Mouse (Mus musculus) stomach, embryonic 15.5 days (tissue): ENCODE results near the gene Tex45. TPM values are rescaled to one million over a fixed set of nuclear protein-coding genes. Genes with fewer than 3 reads are reported as not detected.
A peak's percentile ranks its signal among the peaks of the same experiment; 100 is the strongest.

Source experiments
- ATAC-seq: fragments of 200-750 bp; cut with Nextera tagmentation; 2 replicates; pipeline ENCODE4 v1.8.0; 2017; ENCODE audit warnings: low read depth, moderate number of reproducible peaks, moderate TSS enrichment; ENCODE audit not compliant: insufficient read depth, low FRiP score
- H3K27ac ChIP-seq: fragments of 300-500 bp; sonication (generic); 2 replicates; pipeline ENCODE4 v1.5.1; 2015; ENCODE audit warnings: mild to moderate bottlenecking, inconsistent platforms
- H3K27me3 ChIP-seq: fragments of 300-500 bp; sonication (generic); replicated peaks from 2 replicates; pipeline ENCODE4 v1.6.1; 2015; ENCODE audit warnings: inconsistent platforms
- H3K36me3 ChIP-seq: fragments of 300-500 bp; sonication (generic); 2 replicates; pipeline ENCODE4 v1.6.1; 2015; ENCODE audit warnings: inconsistent platforms
- H3K4me1 ChIP-seq: fragments of 300-500 bp; sonication (generic); 2 replicates; pipeline ENCODE4 v1.6.1; 2015; ENCODE audit warnings: inconsistent platforms
- H3K4me2 ChIP-seq: fragments of 300-500 bp; sonication (generic); 2 replicates; pipeline ENCODE4 v1.6.1; 2015; ENCODE audit warnings: mild to moderate bottlenecking, inconsistent platforms
- H3K4me3 ChIP-seq: fragments of 300-500 bp; sonication (generic); replicated peaks from 2 replicates; pipeline ENCODE4 v1.5.1; 2015; ENCODE audit warnings: inconsistent platforms
- H3K9ac ChIP-seq: fragments of 300-500 bp; sonication (generic); 2 replicates; pipeline ENCODE4 v1.6.1; 2015; ENCODE audit warnings: inconsistent platforms
- H3K9me3 ChIP-seq: fragments of 300-500 bp; sonication (generic); 2 replicates; pipeline ENCODE4 v1.6.1; 2016; ENCODE audit warnings: inconsistent platforms
- WGBS: fragments of 180-500 bp; shearing (Covaris S2); methylation state at CpG from one replicate; pipeline ENCODE4 v1.1.7; 2015; 5-methylcytosine and 5-hydroxymethylcytosine counted together
- polyA plus RNA-seq: library from polyadenylated mRNA; unstranded; fragments of >200 nt; fragmentation: Nextera tagmentation; extraction: Ambion mirVana; gene quantifications from 2 replicates; pipeline ENCODE4 v1.2.1, GENCODE M21; 2015

Tex45 gene
- polyA plus RNA-seq, 1 experiment from 2014 or later: not detected

GRCm38 (mm10) chr8:3492901-3493844, 22.5 kb downstream of the Tex45 start, which contains the start of gene Zfp358:
Zfp358 (plus strand) TSS chr8:3493138.
- WGBS: 1% methylated on average over 62 of the region's 64 CpGs
- ATAC-seq: peak; percentile 88
- peak within 1 kb of the TSS; percentile 67 for H3K4me2 ChIP-seq
- no peaks in the 10 kb centered on the region for H3K27me3 ChIP-seq
- peaks cover 3% of the 10 kb centered on the region; the same call in 1 of the 2 replicates for H3K4me1 ChIP-seq
- peak within 1 kb of the TSS; percentile 99 for H3K9ac ChIP-seq
- H3K9me3 ChIP-seq: no peaks in the 10 kb centered on the region
- H3K36me3 ChIP-seq: peaks cover 16% of the 10 kb centered on the region
- H3K4me3 ChIP-seq: peak within 1 kb of the TSS; percentile 96
- H3K27ac ChIP-seq: peak within 1 kb of the TSS; percentile 85

- H3K27ac ChIP-seq: peak overlapping the region; percentile 85; the same call in 1 of the 2 replicates
- ATAC-seq: 0 out of 2 replicates have a peak, but pooled peaks have one; percentile 1
- 26% methylated on average over 6 of the region's 6 CpGs for WGBS
- H3K9me3 ChIP-seq: no peaks in the 10 kb centered on the region
- H3K27me3 ChIP-seq: no peaks in the 10 kb centered on the region
- peak overlapping the region; percentile 67 for H3K4me2 ChIP-seq
- H3K4me3 ChIP-seq: peak overlapping the region; percentile 96
- H3K36me3 ChIP-seq: peaks cover 16% of the 10 kb centered on the region
- H3K4me1 ChIP-seq: peaks cover 3% of the 10 kb centered on the region; the same call in 1 of the 2 replicates
- H3K9ac ChIP-seq: peak overlapping the region; percentile 99
Observed at GRCm38 (mm10) chr8:3493845-3494208, 23.2 kb downstream of the Tex45 start.

- no peak overlapping the region for H3K4me2 ChIP-seq
- H3K36me3 ChIP-seq: peaks cover 16% of the 10 kb centered on the region
- no peak for ATAC-seq
- no peak overlapping the region for H3K27ac ChIP-seq
- 95% methylated on average over 44 of the region's 44 CpGs for WGBS
- H3K9me3 ChIP-seq: no peaks in the 10 kb centered on the region
- H3K9ac ChIP-seq: no peak overlapping the region
- H3K27me3 ChIP-seq: no peaks in the 10 kb centered on the region
- H3K4me1 ChIP-seq: peaks cover 4% of the 10 kb centered on the region; the same call in 1 of the 2 replicates
- H3K4me3 ChIP-seq: no peak overlapping the region
Observed at GRCm38 (mm10) chr8:3495578-3496427, 25.1 kb downstream of the Tex45 start.

- Histone ChIP-seq H3K27me3 (no peaks in the 10 kb centered on the region), H3K9me3 (no peaks in the 10 kb centered on the region), H3K4me2 (no peak overlapping the region), H3K4me1 (peaks cover 10% of the 10 kb centered on the region), H3K4me3 (no peak overlapping the region), H3K27ac (no peak overlapping the region), H3K36me3 (peaks cover 16% of the 10 kb centered on the region), H3K9ac (no peak overlapping the region)
- 94% methylated on average over 15 of the region's 15 CpGs for WGBS
- no peak for ATAC-seq
Observed at GRCm38 (mm10) chr8:3496428-3496748, 25.7 kb downstream of the Tex45 start.

GRCm38 (mm10) chr8:3498583-3498982, 27.9 kb downstream of the Tex45 start:
- Histone ChIP-seq H3K27ac (no peak overlapping the region), H3K9ac (no peak overlapping the region), H3K4me3 (no peak overlapping the region), H3K9me3 (no peaks in the 10 kb centered on the region), H3K36me3 (peaks cover 16% of the 10 kb centered on the region), H3K4me1 (peaks cover 18% of the 10 kb centered on the region), H3K27me3 (no peaks in the 10 kb centered on the region), H3K4me2 (no peak overlapping the region)
- WGBS: 80% methylated on average over 3 of the region's 3 CpGs
- no peak for ATAC-seq

- ATAC-seq: peak; percentile 20
- 6% methylated on average over 8 of the region's 8 CpGs for WGBS
Observed at GRCm38 (mm10) chr8:3499751-3500150, 29.1 kb downstream of the Tex45 start.

GRCm38 (mm10) chr8:3500235-3501090, 29.8 kb downstream of the Tex45 start, which contains the start of gene Mcoln1:
Mcoln1 (plus strand) TSS chr8:3500457.
- H3K27ac ChIP-seq: peak within 1 kb of the TSS; percentile 80
- H3K9ac ChIP-seq: peak within 1 kb of the TSS; percentile 80
- H3K36me3 ChIP-seq: peaks cover 13% of the 10 kb centered on the region
- no peaks in the 10 kb centered on the region for H3K9me3 ChIP-seq
- no peaks in the 10 kb centered on the region for H3K27me3 ChIP-seq
- H3K4me1 ChIP-seq: peaks cover 15% of the 10 kb centered on the region
- under 1% methylated on average over 60 of the region's 70 CpGs for WGBS
- peak; percentile 89 for ATAC-seq
- peak within 1 kb of the TSS; percentile 90 for H3K4me3 ChIP-seq
- H3K4me2 ChIP-seq: peak within 1 kb of the TSS; percentile 79

More at GRCm38 (mm10) chr8:3499751-3500150, 29.1 kb downstream of the Tex45 start:
- Histone ChIP-seq H3K9me3 (no peaks in the 10 kb centered on the region), H3K9ac (peak overlapping the region; percentile 27; the same call in 1 of the 2 replicates), H3K4me3 (peak overlapping the region; percentile 90), H3K27me3 (no peaks in the 10 kb centered on the region), H3K27ac (peak overlapping the region; percentile 80), H3K36me3 (peaks cover 16% of the 10 kb centered on the region), H3K4me2 (peak overlapping the region; percentile 56), H3K4me1 (peaks cover 15% of the 10 kb centered on the region)

- Histone ChIP-seq H3K9me3 (no peaks in the 10 kb centered on the region), H3K27ac (no peak overlapping the region), H3K4me3 (no peak overlapping the region), H3K4me1 (peaks cover 15% of the 10 kb centered on the region), H3K9ac (no peak overlapping the region), H3K36me3 (peaks cover 11% of the 10 kb centered on the region), H3K4me2 (no peak overlapping the region), H3K27me3 (no peaks in the 10 kb centered on the region)
- 57% methylated on average over 4 of the region's 4 CpGs for WGBS
- ATAC-seq: no peak
Observed at GRCm38 (mm10) chr8:3502217-3502616, 31.6 kb downstream of the Tex45 start.

GRCm38 (mm10) chr8:3507979-3508754, 37.5 kb downstream of the Tex45 start:
- ATAC-seq: peak; percentile 36; the same call in 1 of the 2 replicates
- 79% methylated on average over 6 of the region's 6 CpGs for WGBS
- Histone ChIP-seq H3K36me3 (peaks cover 26% of the 10 kb centered on the region), H3K4me1 (no peaks in the 10 kb centered on the region), H3K9me3 (no peaks in the 10 kb centered on the region), H3K27ac (no peak overlapping the region), H3K27me3 (no peaks in the 10 kb centered on the region), H3K4me3 (no peak overlapping the region), H3K4me2 (no peak overlapping the region), H3K9ac (no peak overlapping the region)

- Histone ChIP-seq H3K36me3 (peaks cover 2% of the 10 kb centered on the region; the same call in 1 of the 2 replicates), H3K27ac (no peak overlapping the region), H3K9me3 (no peaks in the 10 kb centered on the region), H3K4me3 (peak overlapping the region; percentile 67), H3K9ac (no peak overlapping the region), H3K4me1 (peaks cover 5% of the 10 kb centered on the region; the same call in 1 of the 2 replicates), H3K27me3 (no peaks in the 10 kb centered on the region), H3K4me2 (peak overlapping the region; percentile 98)
- no peak for ATAC-seq
- WGBS: 35% methylated on average over 13 of the region's 13 CpGs
Observed at GRCm38 (mm10) chr8:3514681-3515247, 44.1 kb downstream of the Tex45 start.
